Mouse (Mus musculus) liver, postnatal 0 days (tissue): ENCODE measurements around the gene Snta1. TPM values are rescaled to one million over a fixed set of nuclear protein-coding genes. Genes with fewer than 3 reads are reported as not detected.

Experiments used
- ATAC-seq: fragments of 200-750 bp; cut with Nextera tagmentation; 2 replicates; pipeline ENCODE4 v1.8.0; 2017; ENCODE audit warnings: mild to moderate bottlenecking, moderate library complexity
- DNase-seq: peaks from one replicate; pipeline ENCODE4 v3.0.0-alpha.2; 2016
- H3K27ac ChIP-seq: fragments of 300-500 bp; sonication (generic); 2 replicates; pipeline ENCODE4 v1.5.1; 2014; ENCODE audit warnings: antibody characterized with exemption, moderate library complexity, mild to moderate bottlenecking, low read depth
- H3K27me3 ChIP-seq: fragments of 300-500 bp; sonication (generic); 2 replicates; pipeline ENCODE4 v1.6.1; 2014; ENCODE audit warnings: low read length, control low read depth, mixed read lengths; ENCODE audit not compliant: insufficient read depth
- H3K36me3 ChIP-seq: fragments of 300-500 bp; sonication (generic); replicated peaks from 2 replicates; pipeline ENCODE4 v1.6.1; 2014; ENCODE audit warnings: mild to moderate bottlenecking, control low read depth, low read length, moderate library complexity, mixed read lengths; ENCODE audit not compliant: insufficient read depth
- H3K4me1 ChIP-seq: fragments of 300-500 bp; sonication (generic); 2 replicates; pipeline ENCODE4 v1.6.1; 2014; ENCODE audit warnings: antibody characterized with exemption, mild to moderate bottlenecking, control low read depth; ENCODE audit not compliant: insufficient read depth
- H3K4me2 ChIP-seq: fragments of 300-500 bp; sonication (generic); 2 replicates; pipeline ENCODE4 v1.6.1; 2014; ENCODE audit warnings: low read depth, mild to moderate bottlenecking, low read length, moderate library complexity, mixed read lengths
- H3K4me3 ChIP-seq: fragments of 300-500 bp; sonication (generic); 2 replicates; pipeline ENCODE4 v1.5.1; 2014; ENCODE audit warnings: low read depth, low read length
- H3K9ac ChIP-seq: fragments of 300-500 bp; sonication (generic); replicated peaks from 2 replicates; pipeline ENCODE4 v1.6.1; 2014; ENCODE audit warnings: mild to moderate bottlenecking, moderate library complexity
- H3K9me3 ChIP-seq: fragments of 300-500 bp; sonication (generic); 2 replicates; pipeline ENCODE4 v1.6.1; 2016; ENCODE audit warnings: mild to moderate bottlenecking, control low read depth, low read length, mixed read lengths
- CTCF ChIP-seq: sonication (generic); IDR thresholded peaks from 2 replicates; pipeline ENCODE4 v1.5.1; 2016; ENCODE audit warnings: antibody characterized with exemption, low read depth
- EP300 ChIP-seq: IDR thresholded peaks from 2 replicates; pipeline ENCODE4 v1.6.1; 2016; ENCODE audit warnings: antibody characterized with exemption, low read depth, mild to moderate bottlenecking
- WGBS: fragments of 180-500 bp; shearing (Covaris S2); extraction: QIAGEN DNeasy Blood & Tissue Kit; methylation state at CpG from one replicate; pipeline ENCODE4 v1.1.7; 2014; ENCODE audit not compliant: insufficient replicate concordance; 5-methylcytosine and 5-hydroxymethylcytosine counted together
- polyA plus RNA-seq: library from polyadenylated mRNA; unstranded; fragments of >200 nt; fragmentation: Nextera tagmentation; extraction: Ambion mirVana; gene quantifications from 2 replicates; pipeline ENCODE4 v1.2.1, GENCODE M21; 2015

Gene Snta1
- polyA plus RNA-seq, 1 experiment from 2014 or later: 4.7 TPM

- DNase-seq: no peak
- 84% methylated on average over 9 of the region's 9 CpGs for WGBS
- ATAC-seq: no peak
- no peak overlapping the region for H3K4me2 ChIP-seq
- H3K4me1 ChIP-seq: no peaks in the 10 kb centered on the region
- no peak overlapping the region for H3K27ac ChIP-seq
- H3K36me3 ChIP-seq: no peaks in the 10 kb centered on the region
- H3K9me3 ChIP-seq: no peaks in the 10 kb centered on the region
- no peak overlapping the region for H3K4me3 ChIP-seq
- H3K9ac ChIP-seq: no peak overlapping the region
- TF ChIP-seq CTCF (no peak), EP300 (no peak)
- H3K27me3 ChIP-seq: no peaks in the 10 kb centered on the region
Measured at GRCm38 (mm10) chr2:154419631-154420515, 12.0 kb upstream of the Snta1 start.

DNA sequence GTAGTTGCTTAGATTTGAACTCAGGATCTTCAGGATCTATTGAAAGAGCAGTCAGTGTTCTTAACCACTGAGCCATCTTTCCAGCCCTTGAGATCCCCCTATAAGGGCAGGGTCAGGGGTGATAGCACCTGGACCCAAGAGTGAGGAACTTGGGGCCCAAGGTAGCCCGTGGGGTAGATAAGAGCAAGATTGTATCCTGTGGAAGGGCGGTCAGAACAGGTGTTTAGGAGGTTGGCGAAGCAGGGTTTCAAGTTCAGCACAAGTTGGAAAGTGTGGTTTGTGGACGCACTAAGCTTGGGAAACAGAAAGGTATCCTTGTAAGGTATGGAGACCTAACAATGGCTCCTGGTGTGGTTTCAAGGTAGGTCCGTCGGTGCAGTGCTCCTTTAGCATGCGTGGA, 10.1 kb upstream of the Snta1 start:
- no peak overlapping the region for H3K27ac ChIP-seq
- H3K9me3 ChIP-seq: no peaks in the 10 kb centered on the region
- no peaks in the 10 kb centered on the region for H3K4me1 ChIP-seq
- ATAC-seq: no peak
- DNase-seq: no peak
- 66% methylated on average over 7 of the region's 7 CpGs for WGBS
- no peak for TF ChIP-seq CTCF
- no peak for TF ChIP-seq EP300
- no peaks in the 10 kb centered on the region for H3K36me3 ChIP-seq
- no peak overlapping the region for H3K9ac ChIP-seq
- no peak overlapping the region for H3K4me3 ChIP-seq
- no peaks in the 10 kb centered on the region for H3K27me3 ChIP-seq
- H3K4me2 ChIP-seq: no peak overlapping the region

DNA sequence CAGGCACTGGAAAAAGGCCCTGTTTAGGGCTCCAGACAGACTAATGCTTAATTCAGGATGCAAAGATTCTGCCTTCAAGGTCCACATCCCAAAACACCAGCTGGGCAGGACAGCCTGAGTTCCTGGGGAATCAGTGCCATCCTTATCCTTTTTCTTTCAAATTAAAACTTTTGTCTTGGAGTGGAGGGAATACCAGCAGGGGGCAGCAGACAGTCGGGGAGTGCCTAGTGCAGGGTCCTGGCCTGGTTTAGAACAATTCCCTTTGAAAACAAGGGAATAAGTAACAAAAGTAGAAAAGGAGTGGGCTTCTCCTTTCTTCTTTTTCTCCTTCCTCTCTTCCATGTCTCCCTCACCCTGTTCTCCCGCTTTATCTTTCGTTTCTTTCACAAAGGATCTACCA, 9.2 kb upstream of the Snta1 start:
- H3K27ac ChIP-seq: no peak overlapping the region
- H3K4me1 ChIP-seq: no peaks in the 10 kb centered on the region
- H3K4me2 ChIP-seq: no peak overlapping the region
- no peak overlapping the region for H3K9ac ChIP-seq
- H3K9me3 ChIP-seq: no peaks in the 10 kb centered on the region
- no peaks in the 10 kb centered on the region for H3K27me3 ChIP-seq
- H3K4me3 ChIP-seq: no peak overlapping the region
- no peaks in the 10 kb centered on the region for H3K36me3 ChIP-seq
- WGBS: 27% methylated on average over 3 of the region's 3 CpGs
- TF ChIP-seq EP300 (no peak), CTCF (peak; percentile 86)
- no peak for ATAC-seq
- peak; percentile 78 for DNase-seq

GRCm38 (mm10) chr2:154412018-154412666, 4.2 kb upstream of the Snta1 start:
- no peak overlapping the region for H3K4me3 ChIP-seq
- H3K27me3 ChIP-seq: peaks cover 2% of the 10 kb centered on the region; the same call in 1 of the 2 replicates
- no peaks in the 10 kb centered on the region for H3K9me3 ChIP-seq
- H3K27ac ChIP-seq: no peak overlapping the region
- no peaks in the 10 kb centered on the region for H3K36me3 ChIP-seq
- no peak for TF ChIP-seq EP300
- TF ChIP-seq CTCF: peak; percentile 63
- DNase-seq (no peak), ATAC-seq (no peak)
- H3K4me2 ChIP-seq: no peak overlapping the region
- 62% methylated on average over 7 of the region's 7 CpGs for WGBS
- peaks cover 9% of the 10 kb centered on the region for H3K4me1 ChIP-seq
- H3K9ac ChIP-seq: no peak overlapping the region

GRCm38 (mm10) chr2:154410355-154410754, 2.5 kb upstream of the Snta1 start:
- no peaks in the 10 kb centered on the region for H3K36me3 ChIP-seq
- no peak for ATAC-seq
- H3K27ac ChIP-seq: no peak overlapping the region
- DNase-seq: peak; percentile 37
- H3K9me3 ChIP-seq: no peaks in the 10 kb centered on the region
- H3K4me3 ChIP-seq: no peak overlapping the region
- peaks cover 10% of the 10 kb centered on the region for H3K4me1 ChIP-seq
- TF ChIP-seq CTCF: no peak
- no peak for TF ChIP-seq EP300
- WGBS: 39% methylated on average over 2 of the region's 2 CpGs
- no peak overlapping the region for H3K9ac ChIP-seq
- no peak overlapping the region for H3K4me2 ChIP-seq
- peaks cover 4% of the 10 kb centered on the region; the same call in 1 of the 2 replicates for H3K27me3 ChIP-seq

DNA sequence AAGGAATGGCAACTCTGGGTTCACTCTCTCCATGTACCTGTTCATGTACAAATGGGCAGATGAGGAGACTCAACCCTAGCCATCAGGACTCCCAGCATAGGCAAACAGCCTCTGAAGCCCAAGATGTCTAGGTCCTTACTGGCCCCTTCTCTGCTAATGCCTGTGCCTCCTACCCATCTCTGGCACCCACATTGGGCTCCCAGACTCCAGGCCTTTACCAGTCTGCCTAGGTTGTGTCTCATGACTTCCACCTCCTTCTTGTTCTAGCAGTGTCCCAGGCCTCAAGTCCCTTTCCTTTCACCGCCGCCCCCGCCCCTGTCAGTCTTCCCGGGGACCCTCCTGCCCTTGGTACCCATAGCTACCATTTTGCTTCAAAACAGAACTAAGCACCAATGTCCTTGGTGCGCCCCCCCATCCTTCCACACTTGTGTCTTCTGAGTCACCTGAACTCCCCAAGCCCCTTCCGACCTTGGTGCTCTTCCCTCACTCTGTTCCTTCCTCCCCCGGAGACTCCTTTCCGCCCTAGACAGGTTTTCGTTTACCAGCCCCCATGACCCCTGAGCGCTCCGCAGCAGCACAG, 746 bp downstream of the Snta1 start:
- H3K27ac ChIP-seq: peak overlapping the region; percentile 75
- no peak for ATAC-seq

More for the DNA sequence above, 746 bp downstream of the Snta1 start:
- Histone ChIP-seq H3K9ac (peak overlapping the region; percentile 66), H3K27me3 (peaks cover 4% of the 10 kb centered on the region; the same call in 1 of the 2 replicates), H3K9me3 (no peaks in the 10 kb centered on the region), H3K4me1 (peaks cover 18% of the 10 kb centered on the region), H3K36me3 (no peaks in the 10 kb centered on the region), H3K4me2 (peak overlapping the region; percentile 90), H3K4me3 (peak overlapping the region; percentile 72)
- no peak for TF ChIP-seq CTCF
- TF ChIP-seq EP300: no peak
- no peak for DNase-seq
- WGBS: 32% methylated on average over 11 of the region's 11 CpGs
